Mouse (Mus musculus) embryonic facial prominence, embryonic 11.5 days (tissue): ENCODE measurements around the gene Sel1l. TPM values are rescaled to one million over a fixed set of nuclear protein-coding genes. Genes with fewer than 3 reads are reported as not detected.
A peak's percentile ranks its signal among the peaks of the same experiment; 100 is the strongest.
"Not testable (repeated sequence)": the region's sequence is repeated elsewhere in the genome, so short reads cannot be mapped to it uniquely, and the experiment has no call there.

Experiments used
- ATAC-seq: fragments of 200-750 bp; cut with Nextera tagmentation; replicated peaks from 2 replicates; pipeline ENCODE4 v1.8.0; 2017; ENCODE audit warnings: low read depth; ENCODE audit not compliant: insufficient number of reproducible peaks, low FRiP score, low TSS enrichment
- DNase-seq: peaks from one replicate; pipeline ENCODE4 v3.0.0-alpha.2; 2015; ENCODE audit warnings: low spot score
- H3K27ac ChIP-seq: fragments of 300-500 bp; sonication (generic); replicated peaks from 2 replicates; pipeline ENCODE4 v1.5.1; 2014; ENCODE audit warnings: mild to moderate bottlenecking, low read depth, low read length, control low read depth
- H3K27me3 ChIP-seq: fragments of 300-500 bp; sonication (generic); 2 replicates; pipeline ENCODE4 v1.6.1; 2014; ENCODE audit warnings: mild to moderate bottlenecking, low read length, moderate library complexity, mixed read lengths; ENCODE audit not compliant: control insufficient read depth, insufficient read depth
- H3K36me3 ChIP-seq: fragments of 300-500 bp; sonication (generic); replicated peaks from 2 replicates; pipeline ENCODE4 v1.6.1; 2014; ENCODE audit warnings: low read depth, mild to moderate bottlenecking, low read length, moderate library complexity, mixed read lengths; ENCODE audit not compliant: control insufficient read depth, insufficient read depth
- H3K4me1 ChIP-seq: fragments of 300-500 bp; sonication (generic); 2 replicates; pipeline ENCODE4 v1.6.1; 2014; ENCODE audit warnings: low read length, mixed read lengths; ENCODE audit not compliant: control insufficient read depth, insufficient read depth
- H3K4me2 ChIP-seq: fragments of 300-500 bp; sonication (generic); 2 replicates; pipeline ENCODE4 v1.6.1; 2014; ENCODE audit warnings: low read depth, mild to moderate bottlenecking, control low read depth, low read length, moderate library complexity
- H3K4me3 ChIP-seq: fragments of 300-500 bp; sonication (generic); 2 replicates; pipeline ENCODE4 v1.5.1; 2014; ENCODE audit warnings: low read depth, low read length, control low read depth
- H3K9ac ChIP-seq: fragments of 300-500 bp; sonication (generic); replicated peaks from 2 replicates; pipeline ENCODE4 v1.6.1; 2014; ENCODE audit warnings: mild to moderate bottlenecking, control low read depth, low read length
- H3K9me3 ChIP-seq: fragments of 300-500 bp; sonication (generic); replicated peaks from 2 replicates; pipeline ENCODE4 v1.6.1; 2016; ENCODE audit warnings: mild to moderate bottlenecking, low read length, inconsistent platforms, mixed read lengths; ENCODE audit not compliant: control insufficient read depth
- WGBS: fragments of 180-500 bp; shearing (Covaris S2); extraction: QIAGEN DNeasy Blood & Tissue Kit; methylation state at CpG from one replicate; pipeline ENCODE4 v1.1.7; 2014; 5-methylcytosine and 5-hydroxymethylcytosine counted together
- polyA plus RNA-seq: library from polyadenylated mRNA; unstranded; fragments of >200 nt; fragmentation: Nextera tagmentation; extraction: Ambion mirVana; gene quantifications from 2 replicates; pipeline ENCODE4 v1.2.1, GENCODE M21; 2014

Sel1l gene
- polyA plus RNA-seq, 1 experiment from 2014 or later, result 68.8 TPM

DNA sequence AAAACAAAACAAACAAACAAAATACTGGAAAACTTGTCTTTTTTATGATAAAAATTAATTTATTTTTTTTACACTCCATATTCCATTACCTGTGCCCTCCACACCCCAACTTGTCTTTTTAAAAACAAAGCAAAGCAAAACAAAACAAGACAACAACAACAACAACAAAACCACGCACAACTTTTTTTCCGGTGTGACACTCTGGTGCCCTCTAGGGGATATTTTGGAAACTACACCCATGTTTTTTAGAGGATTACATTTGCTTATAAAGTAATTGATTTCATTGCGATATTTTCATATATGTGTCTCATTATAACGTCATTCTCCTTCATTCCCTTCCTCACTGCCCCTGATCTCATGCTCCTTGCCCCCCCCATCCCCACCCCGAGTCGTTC, 49.6 kb downstream of the Sel1l start:
- no peak overlapping the region for H3K4me2 ChIP-seq
- H3K4me3 ChIP-seq, result no peak overlapping the region
- WGBS, result 27% methylated on average over 6 of the region's 6 CpGs
- no peak overlapping the region for H3K9ac ChIP-seq
- H3K36me3 ChIP-seq, result no peaks in the 10 kb centered on the region
- ATAC-seq (no peak), DNase-seq (peak; percentile 60)
- H3K27ac ChIP-seq, result no peak overlapping the region
- no peaks in the 10 kb centered on the region for H3K4me1 ChIP-seq
- no peaks in the 10 kb centered on the region for H3K9me3 ChIP-seq
- H3K27me3 ChIP-seq, result no peaks in the 10 kb centered on the region

DNA sequence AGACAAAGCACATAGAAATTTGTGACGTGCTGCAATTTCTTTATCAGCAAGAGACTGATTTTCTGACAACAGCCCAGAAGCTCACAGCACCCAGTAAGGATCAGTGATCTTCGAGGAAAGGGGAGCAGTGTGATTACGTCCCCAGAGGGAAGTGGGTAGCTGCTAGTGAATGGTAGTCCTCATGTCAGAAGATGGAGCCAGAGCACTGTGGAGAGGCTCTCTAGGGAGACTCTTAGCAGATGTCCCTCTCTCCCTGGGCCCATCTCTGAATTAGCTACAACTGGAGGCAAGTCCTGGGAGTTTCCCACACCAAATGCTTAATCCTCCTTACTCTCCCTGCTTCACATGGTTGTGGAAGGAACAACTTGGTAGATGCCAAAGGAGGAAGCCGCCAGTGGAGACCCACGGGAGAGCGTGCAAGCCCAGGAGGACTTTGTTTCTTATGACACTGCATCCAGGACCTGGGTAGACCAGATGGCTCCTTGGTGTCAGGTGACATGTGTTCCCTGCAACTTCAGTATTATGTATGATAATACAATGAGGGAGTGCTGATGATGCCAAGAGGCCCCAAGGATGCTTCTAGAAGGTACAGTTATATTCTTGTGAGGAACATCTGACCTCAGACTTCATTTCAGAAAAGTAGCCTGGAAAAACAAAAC, 50.1 kb downstream of the Sel1l start:
- Histone ChIP-seq H3K4me1 (no peaks in the 10 kb centered on the region), H3K4me3 (no peak overlapping the region), H3K36me3 (no peaks in the 10 kb centered on the region), H3K4me2 (no peak overlapping the region), H3K27ac (no peak overlapping the region), H3K27me3 (no peaks in the 10 kb centered on the region), H3K9me3 (no peaks in the 10 kb centered on the region), H3K9ac (no peak overlapping the region)
- 84% methylated on average over 6 of the region's 6 CpGs for WGBS
- DNase-seq, result peak; percentile 47
- no peak for ATAC-seq

DNA sequence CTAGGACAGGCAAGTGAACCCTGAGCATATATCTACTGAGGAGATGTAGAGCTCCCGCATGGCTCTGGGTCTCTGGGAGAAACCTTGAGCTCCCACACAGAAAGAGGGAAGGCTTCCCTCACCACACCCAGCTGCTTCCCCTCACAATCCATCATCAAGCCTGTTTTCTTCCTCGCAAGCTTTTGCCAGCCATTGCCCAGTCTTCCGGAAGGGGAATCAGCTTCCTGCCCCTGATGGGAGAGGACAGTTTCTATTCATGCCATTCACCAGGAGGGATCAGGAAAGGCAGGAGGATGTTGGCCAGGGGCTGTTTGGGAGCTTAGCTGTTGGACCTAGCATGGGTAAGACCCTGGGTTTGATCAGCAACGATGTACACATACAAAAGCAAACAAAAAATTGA, 52.2 kb downstream of the Sel1l start:
- ATAC-seq, result no peak

GRCm38 (mm10) chr12:91793266-91793665, 55.7 kb downstream of the Sel1l start:
- Histone ChIP-seq H3K4me1 (no peaks in the 10 kb centered on the region), H3K4me2 (no peak overlapping the region), H3K27me3 (no peaks in the 10 kb centered on the region), H3K36me3 (no peaks in the 10 kb centered on the region), H3K27ac (no peak overlapping the region), H3K9me3 (no peaks in the 10 kb centered on the region), H3K9ac (no peak overlapping the region), H3K4me3 (no peak overlapping the region)
- DNase-seq (no peak), ATAC-seq (no peak)
- 79% methylated on average over 8 of the region's 8 CpGs for WGBS

More for the DNA sequence above, 52.2 kb downstream of the Sel1l start:
- 80% methylated on average over 4 of the region's 4 CpGs for WGBS
- no peaks in the 10 kb centered on the region for H3K27me3 ChIP-seq
- no peak overlapping the region for H3K27ac ChIP-seq
- no peak overlapping the region for H3K4me3 ChIP-seq
- no peak for DNase-seq
- H3K4me1 ChIP-seq, result no peaks in the 10 kb centered on the region
- no peak overlapping the region for H3K9ac ChIP-seq
- H3K9me3 ChIP-seq, result no peaks in the 10 kb centered on the region
- no peaks in the 10 kb centered on the region for H3K36me3 ChIP-seq
- H3K4me2 ChIP-seq, result no peak overlapping the region

GRCm38 (mm10) chr12:91791822-91792221, 57.1 kb downstream of the Sel1l start:
- H3K27me3 ChIP-seq, result no peaks in the 10 kb centered on the region
- H3K9me3 ChIP-seq, result no peaks in the 10 kb centered on the region
- no peak for DNase-seq
- no peaks in the 10 kb centered on the region for H3K4me1 ChIP-seq
- 68% methylated on average over 4 of the region's 4 CpGs for WGBS
- no peak for ATAC-seq
- no peak overlapping the region for H3K4me2 ChIP-seq
- no peaks in the 10 kb centered on the region for H3K36me3 ChIP-seq
- H3K4me3 ChIP-seq, result no peak overlapping the region
- H3K27ac ChIP-seq, result no peak overlapping the region
- no peak overlapping the region for H3K9ac ChIP-seq

GRCm38 (mm10) chr12:91789801-91790200, 59.2 kb downstream of the Sel1l start:
- Histone ChIP-seq H3K4me1 (peaks cover 5% of the 10 kb centered on the region; the same call in 1 of the 2 replicates), H3K4me3 (no peak overlapping the region), H3K36me3 (no peaks in the 10 kb centered on the region), H3K27me3 (no peaks in the 10 kb centered on the region), H3K9ac (no peak overlapping the region), H3K4me2 (no peak overlapping the region), H3K27ac (no peak overlapping the region), H3K9me3 (no peaks in the 10 kb centered on the region)
- no peak for ATAC-seq
- DNase-seq, result peak; percentile 77
- WGBS, result 50% methylated on average over 6 of the region's 6 CpGs

- not testable (repeated sequence) for DNase-seq, H3K4me1 ChIP-seq, H3K9ac ChIP-seq, ATAC-seq, H3K27ac ChIP-seq, H3K27me3 ChIP-seq, H3K36me3 ChIP-seq, H3K4me3 ChIP-seq, H3K4me2 ChIP-seq, H3K9me3 ChIP-seq
- 69% methylated on average over 3 of the region's 3 CpGs for WGBS
Measured at GRCm38 (mm10) chr12:91788446-91788845, 60.5 kb downstream of the Sel1l start.

DNA sequence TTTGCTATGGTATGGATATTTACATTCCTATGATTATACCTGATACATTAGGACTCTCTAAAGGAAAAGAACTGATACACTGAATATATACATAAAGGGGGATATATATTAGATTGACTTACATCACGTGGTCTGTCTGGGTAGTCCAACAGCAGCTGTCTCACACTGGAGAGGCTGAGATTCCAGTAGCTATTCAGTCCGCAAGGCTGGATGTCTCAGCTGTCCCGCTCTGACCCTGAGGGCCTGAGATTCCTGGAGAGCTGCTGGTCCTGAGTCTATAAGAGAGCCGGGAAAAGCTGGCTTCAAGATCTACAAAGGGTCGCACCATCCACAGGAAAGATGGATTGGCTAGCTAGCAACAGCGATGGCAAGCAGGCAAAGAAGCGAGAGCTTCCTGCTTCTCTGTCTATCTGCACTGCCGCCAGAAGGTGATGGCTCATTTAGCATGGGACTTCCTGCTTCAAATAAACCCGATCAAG, 61.0 kb downstream of the Sel1l start, which contains the start of gene Ston2:
TSS of gene Ston2 (minus strand) at position 429 of the 479 bp plus-strand sequence.
- Histone ChIP-seq H3K27ac (no peak within 1 kb of the TSS), H3K4me2 (no peak within 1 kb of the TSS), H3K27me3 (no peaks in the 10 kb centered on the region), H3K4me3 (no peak within 1 kb of the TSS), H3K36me3 (no peaks in the 10 kb centered on the region), H3K9ac (no peak within 1 kb of the TSS), H3K9me3 (no peaks in the 10 kb centered on the region), H3K4me1 (peaks cover 5% of the 10 kb centered on the region; the same call in 1 of the 2 replicates)
- no peak for DNase-seq
- 86% methylated on average over 9 of the region's 9 CpGs for WGBS
- no peak for ATAC-seq
